Mouse (Mus musculus) mature B cell (primary cell): ENCODE results near the gene Ubac1.

Experiments used
- in situ Hi-C: fragments of 300-500 bp; cut with MboI; formaldehyde crosslinking; loops from 2 replicates; pipeline ENCODE4 v1.14.3; 2019

Gene Ubac1

GRCm38 (mm10) chr2:25969319-25969718 is 52.2 kb downstream of the Ubac1 start:
- in situ Hi-C loops, result no loop called here

DNA sequence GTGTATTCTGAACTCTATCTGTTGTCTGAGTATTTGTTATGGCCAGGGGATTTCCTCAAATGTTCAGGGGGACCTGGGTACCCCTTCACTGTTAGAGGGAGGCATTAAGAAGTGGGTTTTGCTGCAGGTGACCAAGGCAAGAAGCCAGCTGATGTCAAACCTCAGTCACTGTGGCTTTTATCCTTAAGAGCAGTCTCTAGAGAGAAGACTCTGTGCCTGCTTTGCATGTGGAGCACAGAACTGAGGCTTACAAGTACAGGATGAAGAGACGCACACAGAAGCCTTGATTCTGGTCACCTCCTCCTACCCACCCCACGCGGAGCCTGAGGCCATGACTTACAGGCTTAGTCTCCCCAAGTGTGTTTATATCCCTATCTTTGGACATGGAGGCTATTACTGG is 72.3 kb downstream of the Ubac1 start:
- in situ Hi-C loops, result no loop called here
